Mouse (Mus musculus) MEL (cell line): Measurements from ENCODE around the gene Ssc4d.

ENCODE experiments used
- CHD2 ChIP-seq: IDR thresholded peaks from 2 replicates; pipeline ENCODE4 v1.6.1; 2011; ENCODE audit warnings: low read length, improper control_type of control experiment
- CTCF ChIP-seq, 3 experiments: IDR thresholded peaks in 2 of 3; conservative IDR thresholded peaks in 1 of 3; 2 replicates each; pipeline ENCODE4 v1.5.1; 2011 to 2012; ENCODE audit warnings: low read length in 3 of 3, low read depth in 2 of 3, mild to moderate bottlenecking in 2 of 3, improper control_type of control experiment in 1 of 3, inconsistent platforms in 1 of 3, mixed read lengths in 1 of 3, moderate library complexity in 1 of 3; ENCODE audit not compliant: control insufficient read depth in 1 of 3, insufficient read depth in 1 of 3, poor library complexity in 1 of 3, severe bottlenecking in 1 of 3
- E2F4 ChIP-seq: IDR thresholded peaks from 2 replicates; pipeline ENCODE4 v1.6.1; 2011; ENCODE audit warnings: low read depth, low read length, improper control_type of control experiment, borderline replicate concordance
- JUND ChIP-seq: IDR thresholded peaks from 2 replicates; pipeline ENCODE4 v1.6.1; 2011; ENCODE audit warnings: low read depth, mild to moderate bottlenecking, improper control_type of control experiment, low read length
- MAFK ChIP-seq: IDR thresholded peaks from 2 replicates; pipeline ENCODE4 v1.6.1; 2011; ENCODE audit warnings: low read depth, mild to moderate bottlenecking, low read length, improper control_type of control experiment, borderline replicate concordance
- MYC ChIP-seq: IDR thresholded peaks from 2 replicates; pipeline ENCODE4 v1.6.1; 2011; ENCODE audit warnings: low read depth, mild to moderate bottlenecking, low read length, improper control_type of control experiment, moderate library complexity
- POLR2A ChIP-seq, 2 experiments: IDR thresholded peaks; 2 replicates each; pipeline ENCODE4 v1.6.1; 2011 to 2012; ENCODE audit warnings: low read length in 2 of 2, mild to moderate bottlenecking in 2 of 2, control low read depth in 1 of 2, improper control_type of control experiment in 1 of 2, low read depth in 1 of 2, moderate library complexity in 1 of 2; ENCODE audit not compliant: control insufficient read depth in 1 of 2, insufficient read depth in 1 of 2, poor library complexity in 1 of 2
- POLR2AphosphoS2 ChIP-seq: IDR thresholded peaks from 2 replicates; pipeline ENCODE4 v1.6.1; 2011; ENCODE audit warnings: low read length, improper control_type of control experiment
- SIN3A ChIP-seq: IDR thresholded peaks from 2 replicates; pipeline ENCODE4 v1.6.1; 2012; ENCODE audit warnings: low read length, improper control_type of control experiment, inconsistent platforms
- ZNF384 ChIP-seq: IDR thresholded peaks from 2 replicates; pipeline ENCODE4 v1.6.1; 2012; ENCODE audit warnings: low read depth, mild to moderate bottlenecking, inconsistent platforms, low read length, improper control_type of control experiment

GRCm38 (mm10) chr5:136014877-136015276 lies 40.5 kb upstream of the Ssc4d start:
- TF ChIP-seq SIN3A (no peak), CTCF (IDR thresholded peaks at IDR 0.05 in 2 of 3, conservative IDR thresholded peaks at IDR 0.05 in 1 of 3; ENCODE audit: control insufficient read depth in 1 of 3, insufficient read depth in 1 of 3, low read depth in 2 of 3, low read length in 3 of 3, poor library complexity in 1 of 3, severe bottlenecking in 1 of 3) (no peak), POLR2A (IDR thresholded peaks at IDR 0.05; ENCODE audit: control insufficient read depth in 1 of 2, insufficient read depth in 1 of 2, low read depth in 1 of 2, low read length in 2 of 2, poor library complexity in 1 of 2) (no peak), POLR2AphosphoS2 (no peak), ZNF384 (no peak), JUND (no peak), E2F4 (no peak), MAFK (no peak), CHD2 (no peak), MYC (no peak)
